Mouse (Mus musculus) myocyte (in vitro differentiated cells): ENCODE data around the gene Rpl12. TPM values are rescaled to one million over a fixed set of nuclear protein-coding genes. Genes with fewer than 3 reads are reported as not detected.

ENCODE experiments used
- H3K27me3 ChIP-seq: one replicate; pipeline ENCODE4 v1.6.1; 2011; ENCODE audit not compliant: control insufficient read depth, insufficient read depth, insufficient read length
- H3K36me3 ChIP-seq: one replicate; pipeline ENCODE4 v1.6.1; 2011; ENCODE audit not compliant: control insufficient read depth, insufficient read depth
- H3K4me2 ChIP-seq: one replicate; pipeline ENCODE4 v1.6.1; 2011; ENCODE audit warnings: low read depth, control low read depth
- H3K4me3 ChIP-seq: one replicate; pipeline ENCODE4 v1.5.1; 2011; ENCODE audit warnings: mild to moderate bottlenecking, control low read depth, moderate library complexity
- H3K79me2 ChIP-seq: one replicate; pipeline ENCODE4 v1.6.1; 2011; ENCODE audit not compliant: control insufficient read depth, insufficient read depth
- H3ac ChIP-seq: one replicate; pipeline ENCODE4 v1.6.1; 2011; ENCODE audit not compliant: control insufficient read depth, insufficient read length
- CEBPB ChIP-seq: IDR thresholded peaks from 2 replicates; pipeline ENCODE4 v1.6.1; 2011; ENCODE audit warnings: mild to moderate bottlenecking, moderate library complexity; ENCODE audit not compliant: poor library complexity, insufficient read depth, severe bottlenecking
- E2F4 ChIP-seq: IDR thresholded peaks from one replicate; pipeline ENCODE4 v1.6.1; 2011; ENCODE audit warnings: mild to moderate bottlenecking, control low read depth, moderate library complexity; ENCODE audit not compliant: insufficient read depth
- MAX ChIP-seq: IDR thresholded peaks from one replicate; pipeline ENCODE4 v1.6.1; 2011; ENCODE audit warnings: low read depth, mild to moderate bottlenecking, control low read depth
- MYOD1 ChIP-seq, 3 experiments: IDR thresholded peaks; one replicate each; pipeline ENCODE4 v1.6.1; 2011; ENCODE audit warnings: control low read depth in 2 of 3, low read depth in 2 of 3, mild to moderate bottlenecking in 2 of 3, moderate library complexity in 1 of 3; ENCODE audit not compliant: insufficient read length in 2 of 3, control insufficient read depth in 1 of 3
- MYOG ChIP-seq, 3 experiments: IDR thresholded peaks; one replicate each; pipeline ENCODE4 v1.6.1; 2011; ENCODE audit warnings: control low read depth in 2 of 3, low read depth in 2 of 3, mild to moderate bottlenecking in 2 of 3; ENCODE audit not compliant: insufficient read length in 2 of 3, control insufficient read depth in 1 of 3, insufficient read depth in 1 of 3
- POLR2A ChIP-seq: IDR thresholded peaks from one replicate; pipeline ENCODE4 v1.6.1; 2011; ENCODE audit warnings: low read depth, mild to moderate bottlenecking, control low read depth, moderate library complexity; ENCODE audit not compliant: insufficient read length
- POLR2AphosphoS2 ChIP-seq: IDR thresholded peaks from one replicate; pipeline ENCODE4 v1.6.1; 2011; ENCODE audit warnings: low read depth, control low read depth; ENCODE audit not compliant: insufficient read length
- REST ChIP-seq: IDR thresholded peaks from one replicate; pipeline ENCODE4 v1.6.1; 2011; ENCODE audit warnings: mild to moderate bottlenecking, control low read depth, moderate library complexity; ENCODE audit not compliant: insufficient read depth, insufficient read length
- SRF ChIP-seq: IDR thresholded peaks from one replicate; pipeline ENCODE4 v1.6.1; 2011; ENCODE audit warnings: low read depth; ENCODE audit not compliant: control insufficient read depth, insufficient read length
- TCF12 ChIP-seq: IDR thresholded peaks from one replicate; pipeline ENCODE4 v1.6.1; 2011; ENCODE audit warnings: mild to moderate bottlenecking, control low read depth; ENCODE audit not compliant: poor library complexity, insufficient read depth, severe bottlenecking
- TCF3 ChIP-seq: IDR thresholded peaks from one replicate; pipeline ENCODE4 v1.6.1; 2011; ENCODE audit warnings: low read depth, control low read depth; ENCODE audit not compliant: insufficient read length
- USF1 ChIP-seq: IDR thresholded peaks from one replicate; pipeline ENCODE4 v1.6.1; 2011; ENCODE audit warnings: low read depth, mild to moderate bottlenecking, control low read depth, moderate library complexity
- polyA plus RNA-seq: library from polyadenylated mRNA; unstranded; fragments of >200 nt; fragmentation: generic; extraction: Trizol; gene quantifications from one replicate; pipeline ENCODE4 v1.2.1, GENCODE M21; 2012; ENCODE audit warnings: missing spikeins

Rpl12 gene
- 2,628 TPM for polyA plus RNA-seq

- peak; percentile 82 for TF ChIP-seq POLR2A
- no peak for TF ChIP-seq MYOD1 (IDR thresholded peaks at IDR 0.05; ENCODE audit: control insufficient read depth in 1 of 3, insufficient read length in 2 of 3, low read depth in 2 of 3)
- no peak for TF ChIP-seq E2F4
- TF ChIP-seq MAX, result peak; percentile 81
- TF ChIP-seq POLR2AphosphoS2, result peak; percentile 93
- Histone ChIP-seq H3K27me3 (no peaks in the 10 kb centered on the region), H3K36me3 (peaks cover 26% of the 10 kb centered on the region), H3K79me2 (peaks cover 28% of the 10 kb centered on the region), H3ac (peak within 1 kb of the TSS; percentile 52), H3K4me3 (peak within 1 kb of the TSS; percentile 96), H3K4me2 (peak within 1 kb of the TSS; percentile 98)
Measured at GRCm38 (mm10) chr2:32961192-32961995, at the start of gene Rpl12, which contains the start of gene Lrsam1. Gene Rpl12, plus strand, starts transcription at chr2:32961559. Gene Lrsam1, minus strand, starts transcription at chr2:32961614.

DNA sequence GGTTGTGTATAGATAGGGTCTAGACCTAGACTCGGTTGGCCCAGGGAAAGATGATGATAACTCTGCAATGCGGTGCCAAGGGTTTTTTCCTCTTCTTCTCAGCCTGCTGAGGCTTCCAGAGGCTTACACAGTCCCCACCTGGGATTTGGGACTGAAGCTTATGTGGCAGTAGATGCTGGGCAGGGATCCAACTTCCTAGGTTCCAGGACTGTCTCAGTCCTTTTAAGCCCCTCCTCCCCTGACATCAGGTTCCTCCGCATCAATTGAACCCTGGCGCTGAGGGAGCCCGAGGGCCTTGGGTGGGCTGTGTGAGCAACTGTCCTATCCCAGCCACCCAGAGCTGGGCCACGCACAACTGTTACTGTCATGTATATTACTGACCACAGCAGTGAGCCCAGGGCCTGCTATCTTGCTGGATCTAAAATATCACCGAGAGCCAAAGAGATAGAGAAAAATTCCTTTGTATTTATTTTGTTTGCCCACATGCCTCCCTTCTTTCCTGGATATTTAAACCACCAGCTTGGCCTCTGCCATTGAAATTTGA, 49.6 kb upstream of the Rpl12 start:
- H3K36me3 ChIP-seq, result peaks cover 38% of the 10 kb centered on the region

DNA sequence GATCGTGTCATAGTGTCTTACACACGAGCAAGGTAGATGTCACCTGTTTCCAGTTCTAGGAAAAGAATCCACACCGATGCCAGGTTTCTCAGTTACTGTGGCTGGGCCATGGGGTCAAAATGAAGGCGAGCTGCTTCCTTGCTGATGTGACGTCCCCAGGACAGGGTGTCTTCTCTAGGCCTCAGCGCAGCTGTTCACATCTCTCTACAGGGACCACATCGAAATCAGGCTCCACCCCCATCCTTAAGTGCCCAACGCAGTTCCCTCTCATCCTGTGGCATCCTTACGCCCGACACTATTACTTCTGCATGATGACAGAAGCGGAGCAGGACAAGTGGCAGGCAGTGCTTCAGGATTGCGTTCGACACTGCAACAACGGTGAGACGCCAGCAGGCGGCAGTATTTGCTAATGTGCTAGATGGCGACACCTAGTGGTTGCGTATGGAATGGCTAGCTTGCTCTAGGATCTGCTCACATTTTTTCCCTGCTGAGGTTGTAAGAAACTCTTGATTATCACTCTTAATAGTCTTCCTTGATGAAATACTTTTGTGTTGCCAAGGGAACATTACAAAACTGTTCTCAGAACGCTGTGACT, 49.1 kb upstream of the Rpl12 start:
- no peaks in the 10 kb centered on the region for H3K27me3 ChIP-seq
- no peak overlapping the region for H3K4me3 ChIP-seq
- TF ChIP-seq TCF3 (no peak), REST (no peak), TCF12 (no peak), E2F4 (no peak), MYOD1 (IDR thresholded peaks at IDR 0.05; ENCODE audit: control insufficient read depth in 1 of 3, insufficient read length in 2 of 3, low read depth in 2 of 3) (peak in 2 of 3 experiments; percentile 43 to 55), POLR2A (peak; percentile 52), POLR2AphosphoS2 (peak; percentile 54), USF1 (no peak), CEBPB (no peak), SRF (peak; percentile 49), MYOG (IDR thresholded peaks at IDR 0.05; ENCODE audit: control insufficient read depth in 1 of 3, insufficient read depth in 1 of 3, insufficient read length in 2 of 3, low read depth in 2 of 3) (peak in 2 of 3 experiments; percentile 1 to 44), MAX (no peak)
- peaks cover 39% of the 10 kb centered on the region for H3K36me3 ChIP-seq
- H3K4me2 ChIP-seq, result no peak overlapping the region
- peaks cover 35% of the 10 kb centered on the region for H3K79me2 ChIP-seq
- H3ac ChIP-seq, result no peak overlapping the region

More for the DNA sequence above, 49.6 kb upstream of the Rpl12 start:
- TF ChIP-seq MYOG (IDR thresholded peaks at IDR 0.05; ENCODE audit: control insufficient read depth in 1 of 3, insufficient read depth in 1 of 3, insufficient read length in 2 of 3, low read depth in 2 of 3), result peak in 2 of 3 experiments; percentile 59 to 60
- TF ChIP-seq TCF12, result no peak
- no peak for TF ChIP-seq E2F4
- no peak for TF ChIP-seq SRF
- no peak for TF ChIP-seq REST
- no peak for TF ChIP-seq POLR2A
- no peak for TF ChIP-seq POLR2AphosphoS2
- TF ChIP-seq MYOD1 (IDR thresholded peaks at IDR 0.05; ENCODE audit: control insufficient read depth in 1 of 3, insufficient read length in 2 of 3, low read depth in 2 of 3), result peak in 2 of 3 experiments; percentile 51 to 57
- peaks cover 39% of the 10 kb centered on the region for H3K79me2 ChIP-seq
- no peaks in the 10 kb centered on the region for H3K27me3 ChIP-seq
- no peak overlapping the region for H3ac ChIP-seq
- H3K4me2 ChIP-seq, result no peak overlapping the region
- no peak overlapping the region for H3K4me3 ChIP-seq

- Histone ChIP-seq H3K27me3 (no peaks in the 10 kb centered on the region), H3K4me3 (no peak overlapping the region), H3K36me3 (peaks cover 51% of the 10 kb centered on the region), H3ac (no peak overlapping the region), H3K4me2 (peak overlapping the region; percentile 64), H3K79me2 (peaks cover 31% of the 10 kb centered on the region)
- no peak for TF ChIP-seq MAX
- no peak for TF ChIP-seq CEBPB
- peak in 1 of 3 experiments; percentile 44 for TF ChIP-seq MYOD1 (IDR thresholded peaks at IDR 0.05; ENCODE audit: control insufficient read depth in 1 of 3, insufficient read length in 2 of 3, low read depth in 2 of 3)
- TF ChIP-seq MYOG (IDR thresholded peaks at IDR 0.05; ENCODE audit: control insufficient read depth in 1 of 3, insufficient read depth in 1 of 3, insufficient read length in 2 of 3, low read depth in 2 of 3), result peak in 1 of 3 experiments; percentile 43
- TF ChIP-seq USF1, result no peak
- TF ChIP-seq TCF12, result no peak
Measured at GRCm38 (mm10) chr2:32914362-32914761, 47.0 kb upstream of the Rpl12 start.
